Mouse (Mus musculus) heart, postnatal 14 days (tissue): ENCODE data around the gene Vmn2r83. TPM values are rescaled to one million over a fixed set of nuclear protein-coding genes. Genes with fewer than 3 reads are reported as not detected.

Experiments used
- DNase-seq, 2 experiments: peaks; one replicate each; pipeline ENCODE4 v3.0.0; 2021 to 2022
- intact Hi-C: fragments of 180-260 bp; cut with DNase I; formaldehyde crosslinking; loops from one replicate; pipeline ENCODE4 v1.15.1; 2025
- microRNA-seq, 2 experiments: library from miRNA; unstranded; fragments of <30 nt; microRNA quantifications; one replicate each; pipeline ENCODE4 v1.2.0; 2021 to 2022
- total RNA-seq, 2 experiments: library from RNA; stranded (reverse); gene quantifications; 2 replicates each; pipeline ENCODE4 v1.2.3; 2021

The Vmn2r83 gene
- total RNA-seq, 2 experiments from 2014 or later: not detected

DNA sequence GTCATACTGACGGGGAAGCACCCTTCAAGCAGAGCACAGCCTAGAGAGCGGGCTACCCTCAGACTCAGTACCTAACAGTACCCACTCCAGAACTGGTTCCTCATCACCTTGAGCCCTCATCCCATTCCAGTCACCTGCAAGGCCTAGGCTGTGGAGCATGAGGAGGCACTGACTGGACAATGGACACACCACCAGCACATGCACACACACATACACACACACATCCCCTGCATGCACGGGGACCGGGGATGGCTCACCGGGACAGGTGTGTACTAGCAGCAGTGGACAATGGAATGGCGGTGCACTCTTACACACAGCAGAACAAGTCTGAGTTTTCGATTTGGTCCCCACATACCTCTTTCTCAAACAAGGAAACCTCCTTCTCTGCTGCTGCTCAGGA lies 68.7 kb downstream of the Vmn2r83 start:
- DNase-seq: no peak
- intact Hi-C loops: no loop called here

DNA sequence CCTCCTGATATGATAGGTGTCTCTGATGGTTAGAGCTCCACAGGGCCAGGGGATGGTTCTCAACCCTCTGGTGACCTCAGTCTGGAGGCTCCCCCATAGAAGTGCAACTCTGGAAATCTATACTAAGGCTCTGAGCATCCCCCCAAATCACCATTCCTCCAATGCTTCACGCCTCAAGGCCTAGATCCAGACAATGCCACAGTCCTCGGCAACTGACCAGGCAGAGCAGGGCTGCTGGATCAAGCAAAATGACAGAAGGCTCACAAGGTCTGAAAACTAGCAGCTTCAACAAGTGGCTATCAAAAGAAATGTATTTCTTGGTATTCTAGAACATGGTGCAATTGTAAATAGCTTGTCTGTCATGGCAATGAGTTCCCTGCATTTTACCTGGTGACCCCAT lies 69.2 kb downstream of the Vmn2r83 start:
- DNase-seq: no peak
- intact Hi-C loops: no loop called here

DNA sequence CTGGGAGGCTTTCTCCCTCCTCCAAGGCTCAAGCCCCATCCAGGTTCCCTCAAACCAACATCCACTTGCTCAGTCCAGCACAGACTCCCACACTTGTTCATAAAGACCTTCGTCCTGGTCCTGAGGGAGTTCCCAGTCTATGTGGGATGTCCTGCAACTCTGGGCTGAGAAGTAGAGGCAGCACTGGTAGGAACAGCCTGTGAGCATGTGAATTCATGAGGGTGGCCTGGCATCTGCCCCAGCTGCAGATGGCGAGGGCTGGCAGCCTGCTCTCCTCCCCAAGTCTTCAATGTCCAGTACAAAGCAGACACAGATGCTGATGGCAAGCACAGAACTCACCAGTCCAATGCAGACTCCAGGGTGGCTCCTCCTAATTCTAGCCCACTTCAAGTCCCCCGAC lies 69.8 kb downstream of the Vmn2r83 start:
- no peak for DNase-seq
- intact Hi-C loops: no loop called here

DNA sequence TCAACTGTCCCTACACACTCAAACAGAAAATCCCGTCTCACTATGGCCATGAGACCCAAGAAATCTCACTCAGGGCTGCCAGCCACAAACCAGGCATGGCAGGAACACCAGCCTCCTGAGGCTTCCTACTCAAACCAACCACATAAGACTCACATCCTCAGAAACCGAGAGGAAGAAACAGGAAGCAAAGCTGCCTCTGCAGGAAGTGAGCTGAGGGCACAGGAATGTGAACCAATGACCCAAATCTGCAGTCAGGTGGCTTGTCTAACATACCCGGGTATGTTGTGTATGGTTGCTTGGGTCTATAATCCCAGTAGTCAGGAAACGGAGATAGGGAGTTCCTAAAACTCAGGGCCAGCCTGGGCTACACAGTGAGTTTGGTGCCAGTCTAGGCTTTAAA lies 70.3 kb downstream of the Vmn2r83 start:
- no peak for DNase-seq
- intact Hi-C loops: no loop called here

DNA sequence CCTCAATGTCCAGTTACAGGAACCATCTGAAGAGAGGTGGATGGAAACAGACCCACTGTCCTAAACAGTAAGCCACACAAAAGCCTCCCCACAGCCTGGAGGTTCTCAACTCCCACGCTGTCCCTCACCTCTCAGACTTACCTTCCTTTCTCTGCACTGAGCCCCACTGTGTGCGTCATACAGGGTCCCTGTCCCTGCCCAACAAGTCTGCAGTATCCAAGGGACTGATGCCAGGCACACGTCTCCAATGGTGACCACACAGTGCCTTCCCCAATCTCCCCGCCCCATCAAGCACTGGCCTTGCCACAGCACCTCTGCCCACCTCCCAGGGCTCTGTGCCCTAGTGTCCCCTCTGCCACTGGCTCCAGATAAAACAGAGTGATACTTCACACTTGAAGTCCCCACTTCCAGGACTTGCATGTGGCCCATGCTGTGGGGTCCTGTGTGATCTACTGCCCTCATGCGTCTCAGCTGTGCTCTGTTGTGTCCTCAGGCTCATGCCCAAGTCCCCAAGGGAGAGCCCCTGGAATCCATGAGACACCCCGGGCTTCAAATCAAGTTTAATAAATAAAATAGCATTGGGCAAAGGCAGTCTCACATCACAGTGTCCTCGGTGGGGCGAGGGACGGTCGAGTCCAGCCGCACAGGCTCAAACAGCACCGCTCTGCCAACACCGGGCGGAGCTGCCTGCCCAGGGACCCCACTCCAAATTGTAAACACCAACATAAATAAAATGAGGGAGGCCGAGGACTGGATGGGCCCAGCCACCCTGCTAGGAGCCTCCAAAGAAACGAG lies 71.4 kb downstream of the Vmn2r83 start:
- intact Hi-C loops: no loop called here

DNA sequence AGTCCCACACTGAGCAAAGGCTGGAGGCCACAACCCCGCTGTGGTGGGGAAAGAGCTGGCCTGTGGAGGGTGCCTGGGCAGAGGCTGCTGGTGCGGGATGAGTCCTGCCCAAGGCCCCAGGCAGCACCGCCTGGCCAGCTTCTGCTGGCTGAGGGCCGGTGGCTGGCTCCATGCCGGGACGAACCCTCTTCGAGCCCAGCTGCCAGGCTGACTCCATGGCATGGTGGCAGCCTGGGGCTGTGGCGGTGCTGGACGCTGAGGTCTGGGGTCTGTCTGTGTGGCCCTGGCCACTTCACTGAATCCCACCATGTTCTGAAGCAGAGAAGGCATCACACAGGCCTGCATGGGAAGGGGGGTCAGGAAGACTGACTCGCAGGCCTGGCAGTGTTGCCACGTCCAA lies 72.2 kb downstream of the Vmn2r83 start:
- no peak for DNase-seq

More for the DNA sequence above, 71.4 kb downstream of the Vmn2r83 start:
- no peak for DNase-seq

DNA sequence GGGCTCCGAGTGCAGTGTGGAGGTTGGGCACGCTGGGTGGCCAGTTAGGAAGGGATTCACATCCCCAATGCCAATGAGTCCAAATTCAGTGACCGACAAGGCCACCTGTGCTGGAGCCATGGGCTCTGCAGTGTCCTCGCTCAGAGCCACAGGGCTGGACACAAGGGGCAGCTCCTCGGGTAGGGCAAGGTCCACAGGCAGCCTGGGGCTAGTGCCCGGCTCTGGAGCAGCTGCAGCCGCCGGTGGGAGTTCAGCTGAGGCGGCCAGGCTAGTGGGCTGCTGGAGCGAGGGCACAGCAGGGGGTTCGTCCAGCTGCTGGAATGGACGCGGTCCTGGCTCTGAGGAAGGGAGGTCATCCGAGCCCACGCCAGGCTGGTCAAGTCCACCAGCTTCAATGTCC lies 73.0 kb downstream of the Vmn2r83 start:
- no peak for DNase-seq
- intact Hi-C loops: no loop called here

More for the DNA sequence above, 72.2 kb downstream of the Vmn2r83 start:
- intact Hi-C loops: no loop called here

DNA sequence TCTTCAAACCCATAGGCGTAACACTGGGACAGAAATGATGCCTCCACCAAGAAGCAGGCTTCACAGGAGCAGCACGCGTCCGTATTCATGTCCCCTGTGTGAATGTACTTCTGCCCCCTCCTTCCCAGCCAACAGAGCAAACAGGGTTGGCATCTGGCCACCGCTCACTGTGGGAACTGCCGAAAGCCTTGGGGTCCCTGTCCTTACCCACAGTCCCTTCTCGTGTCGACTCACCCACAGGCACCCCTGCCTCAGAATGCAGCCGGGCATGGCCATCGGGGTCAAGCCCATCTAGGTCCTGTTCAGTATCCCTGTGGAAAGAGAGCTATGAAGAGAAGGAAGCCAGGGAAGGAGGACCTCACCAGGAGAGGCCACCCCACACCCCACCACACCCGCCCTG lies 73.6 kb downstream of the Vmn2r83 start:
- DNase-seq: no peak
- intact Hi-C loops: no loop called here

Small RNAs within 50 kb of the gene (microRNA-seq; reads per million reads assigned to microRNA genes)
- gene Mir6909: 0.27 to 0.48 reads per million in 2 experiments

Other genes with a start within 250 kb of the Vmn2r83 start
- gene Vmn2r81, start 221.0 kb upstream of the Vmn2r83 start, total RNA-seq: not detected
- not detected for gene Vmn2r82, start 112.2 kb upstream of the Vmn2r83 start, total RNA-seq
- gene Plpp2, start 65.1 kb downstream of the Vmn2r83 start, total RNA-seq: 1 to 10 TPM; 2.4 to 3.1 TPM
- gene Mier2, start 86.5 kb downstream of the Vmn2r83 start, total RNA-seq: 10 to 100 TPM in 1 of 2 experiments, 1 to 10 TPM in 1; 9.2 to 12.4 TPM
- gene Theg, start 118.6 kb downstream of the Vmn2r83 start, total RNA-seq: not detected
- gene C2cd4c, start 145.3 kb downstream of the Vmn2r83 start, total RNA-seq: not detected
- gene Shc2, start 169.2 kb downstream of the Vmn2r83 start, total RNA-seq: 1 to 10 TPM; 3.5 to 4.0 TPM
- not detected for gene Odf3l2, start 177.0 kb downstream of the Vmn2r83 start, total RNA-seq
- under 1 TPM in 1 of 2 experiments, not detected in 1; 0.37 TPM for gene Madcam1, start 195.8 kb downstream of the Vmn2r83 start, total RNA-seq
- 10 to 100 TPM; 21.7 to 23.0 TPM for gene Tpgs1, start 200.6 kb downstream of the Vmn2r83 start, total RNA-seq
- 100 to 1,000 TPM; 158 to 159 TPM for gene Cdc34, start 213.5 kb downstream of the Vmn2r83 start, total RNA-seq
- 1 to 10 TPM; 4.5 to 5.4 TPM for gene Gzmm, start 220.3 kb downstream of the Vmn2r83 start, total RNA-seq
- gene Bsg, start 235.8 kb downstream of the Vmn2r83 start, total RNA-seq: 1,000 to 10,000 TPM; 1,285 to 1,330 TPM
- 10 to 100 TPM; 35.7 to 38.7 TPM for gene Hcn2, start 247.9 kb downstream of the Vmn2r83 start, total RNA-seq